Mouse (Mus musculus): ENCODE data around the gene Luzp4.
"Not testable (repeated sequence)": the region's sequence is repeated elsewhere in the genome, so short reads cannot be mapped to it uniquely, and the experiment has no call there.

The Luzp4 gene

DNA sequence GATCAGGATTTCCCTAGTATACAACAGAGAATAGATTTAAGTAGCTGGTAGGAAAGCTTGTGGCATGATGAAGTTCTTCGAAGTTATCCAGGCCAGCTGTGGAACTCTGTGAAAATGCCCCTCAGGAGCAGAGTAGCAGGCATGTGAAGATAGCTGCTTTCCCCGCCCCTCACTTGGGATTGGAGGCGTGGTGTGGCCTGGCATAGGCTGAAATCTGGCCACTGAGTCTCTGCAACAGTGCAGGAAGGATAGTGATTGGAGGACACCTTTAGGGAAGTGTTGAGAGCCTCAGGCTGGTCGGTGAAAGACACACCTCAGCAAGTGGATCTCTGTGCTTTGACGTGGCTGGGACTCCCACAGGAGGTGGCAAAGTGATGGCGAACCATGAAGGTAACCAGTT lies at the start of gene Luzp4:
Gene Luzp4 (plus strand): TSS at position 301 of the 400 bp plus-strand sequence.
- DNase-seq = not testable (repeated sequence)

DNA sequence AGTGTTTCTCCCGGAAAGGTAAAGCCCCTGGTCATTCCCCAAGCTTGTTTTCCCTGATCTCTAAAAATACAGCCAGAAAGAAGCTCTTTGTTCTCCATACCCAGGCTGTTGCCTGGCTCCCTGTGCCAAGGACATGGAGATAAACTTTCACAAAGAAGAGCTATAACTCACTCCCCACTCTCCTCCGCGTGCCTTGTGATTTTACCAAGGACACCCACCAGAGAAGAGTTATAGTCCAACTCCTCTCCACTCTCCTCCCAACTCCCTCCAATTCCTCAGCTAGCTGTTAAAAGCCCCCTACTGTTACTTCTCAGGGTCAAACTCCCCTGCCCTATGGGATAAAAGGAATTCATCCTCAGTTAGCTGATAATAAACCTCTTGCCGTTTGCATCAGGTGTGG lies 15.6 kb upstream of the Luzp4 start:
- not testable (repeated sequence) for DNase-seq

All from cerebellum, adult 11 months (tissue).